Mouse (Mus musculus): ENCODE measurements around the gene Heca. TPM values are rescaled to one million over a fixed set of nuclear protein-coding genes. Genes with fewer than 3 reads are reported as not detected.

Heca gene
- total and polyA plus RNA-seq, 3 experiments, result 5.7 to 66.9 (median 10.5) TPM

GRCm38 (mm10) chr10:17946046-17946445, 1.8 kb downstream of the Heca start:
- peaks cover 0 to 11% of the 10 kb centered on the region in 2 experiments; a peak in 2 of 4 replicates for H3K36me3 ChIP-seq (ENCODE audit: control insufficient read depth in 1 of 2, insufficient read depth in 2 of 2, low read length in 2 of 2)
- TF ChIP-seq ELF1 (IDR thresholded peaks at IDR 0.05; ENCODE audit: low read depth, low read length) (no peak), GATA1 (IDR thresholded peaks at IDR 0.05; ENCODE audit: low read depth, low read length) (peak; percentile 94), TCF12 (IDR thresholded peaks at IDR 0.05; ENCODE audit: low read depth, low read length) (peak; percentile 91), GABPA (IDR thresholded peaks at IDR 0.05; ENCODE audit: low read depth, low read length) (no peak), HCFC1 (IDR thresholded peaks at IDR 0.05; ENCODE audit: low read depth, low read length) (no peak), MXI1 (IDR thresholded peaks at IDR 0.05; ENCODE audit: low read depth, low read length) (no peak; the same call in 1 of the 2 replicates), SIN3A (IDR thresholded peaks at IDR 0.05; ENCODE audit: low read length) (peak; percentile 40; the same call in 1 of the 2 replicates), MAZ (IDR thresholded peaks at IDR 0.05; ENCODE audit: low read depth, low read length) (no peak), ZMIZ1 (IDR thresholded peaks at IDR 0.05; ENCODE audit: low read depth, low read length) (no peak), NELFE (IDR thresholded peaks at IDR 0.05; ENCODE audit: low read depth, low read length) (no peak), ETS1 (IDR thresholded peaks at IDR 0.05; ENCODE audit: low read depth, low read length) (peak; percentile 85), BHLHE40 (IDR thresholded peaks at IDR 0.05; ENCODE audit: borderline replicate concordance, low read depth, low read length) (peak; percentile 79; the same call in 1 of the 2 replicates), POLR2AphosphoS5 (IDR thresholded peaks at IDR 0.05; ENCODE audit: borderline replicate concordance, low read depth, low read length) (no peak), TAL1 (IDR thresholded peaks at IDR 0.05; ENCODE audit: low read length) (0 out of 2 replicates have a peak, but pooled peaks have one; percentile 5), CTCF (IDR thresholded peaks at IDR 0.05 in 2 of 3, conservative IDR thresholded peaks at IDR 0.05 in 1 of 3; ENCODE audit: control insufficient read depth in 1 of 3, insufficient read depth in 1 of 3, low read depth in 2 of 3, low read length in 3 of 3, poor library complexity in 1 of 3, severe bottlenecking in 1 of 3) (no peak), USF1 (IDR thresholded peaks at IDR 0.05; ENCODE audit: low read depth, low read length) (no peak), MYC (IDR thresholded peaks at IDR 0.05; ENCODE audit: low read depth, low read length) (no peak), NRF1 (IDR thresholded peaks at IDR 0.05; ENCODE audit: insufficient read depth, low read depth, low read length, poor library complexity, severe bottlenecking) (no peak), KAT2A (conservative IDR thresholded peaks at IDR 0.05; ENCODE audit: low read depth, low read length) (0 out of 2 replicates have a peak, but pooled peaks have one; percentile 28), EP300 (IDR thresholded peaks at IDR 0.05; ENCODE audit: low read depth in 1 of 2, low read length in 2 of 2) (peak; percentile 90 to 91), MAFK (IDR thresholded peaks at IDR 0.05; ENCODE audit: borderline replicate concordance, low read depth, low read length) (peak; percentile 63; the same call in 1 of the 2 replicates), POLR2AphosphoS2 (IDR thresholded peaks at IDR 0.05; ENCODE audit: low read length) (no peak), MYB (IDR thresholded peaks at IDR 0.05; ENCODE audit: low read depth, low read length) (peak; percentile 93), UBTF (IDR thresholded peaks at IDR 0.05; ENCODE audit: borderline replicate concordance, insufficient read depth, low read depth, low read length) (no peak), RAD21 (IDR thresholded peaks at IDR 0.05; ENCODE audit: low read depth, low read length) (no peak), JUND (IDR thresholded peaks at IDR 0.05; ENCODE audit: low read depth, low read length) (no peak), POLR2A (IDR thresholded peaks at IDR 0.05; ENCODE audit: control insufficient read depth in 1 of 2, insufficient read depth in 1 of 2, low read depth in 1 of 2, low read length in 2 of 2, poor library complexity in 1 of 2) (no peak), RCOR1 (IDR thresholded peaks at IDR 0.05; ENCODE audit: low read depth, low read length) (peak; percentile 96), MEF2A (IDR thresholded peaks at IDR 0.05; ENCODE audit: extremely low read depth, insufficient replicate concordance, low read depth, low read length, poor library complexity, severe bottlenecking) (no peak)
- peak overlapping the region; percentile 36 for H3K27ac ChIP-seq (ENCODE audit: control insufficient read depth, low read depth, low read length)
- H3K4me1 ChIP-seq (ENCODE audit: control insufficient read depth in 1 of 2, insufficient read depth in 2 of 2, low read length in 2 of 2), result peaks cover 2 to 7% of the 10 kb centered on the region in 2 experiments; a peak in 3 of 4 replicates
- H3K79me2 ChIP-seq (ENCODE audit: control insufficient read depth, insufficient read depth, low read length, poor library complexity), result peaks cover 5% of the 10 kb centered on the region
- H3K9me3 ChIP-seq (replicated peaks; ENCODE audit: insufficient read depth, low read length), result no peaks in the 10 kb centered on the region
- H3K9ac ChIP-seq (ENCODE audit: control insufficient read depth, low read depth, low read length, poor library complexity, severe bottlenecking), result no peak overlapping the region
- peak; percentile 68 for DNase-seq (ENCODE audit: low read depth, low spot score)
- peak overlapping the region; percentile 25 to 91; a peak in 3 of 4 replicates for H3K4me3 ChIP-seq (ENCODE audit: control insufficient read depth in 1 of 2, insufficient read depth in 1 of 2, low read depth in 2 of 2, low read length in 2 of 2)
- no peaks in the 10 kb centered on the region for H3K27me3 ChIP-seq (ENCODE audit: control insufficient read depth in 1 of 2, insufficient read depth in 2 of 2, low read length in 2 of 2)

Measured in MEL (cell line).